Mouse (Mus musculus) right cerebral cortex, adult 18-20 months (tissue): ENCODE results near the gene Rhoh.

Experiments used
- DNase-seq: peaks from one replicate; pipeline ENCODE4 v3.0.0; 2022; ENCODE audit warnings: mixed read lengths

Rhoh gene

GRCm38 (mm10) chr5:65895764-65896163 lies 34.8 kb downstream of the Rhoh start:
- no peak for DNase-seq

GRCm38 (mm10) chr5:65897731-65898130 lies 36.7 kb downstream of the Rhoh start:
- DNase-seq: no peak

GRCm38 (mm10) chr5:65898683-65899082 lies 37.7 kb downstream of the Rhoh start:
- no peak for DNase-seq

GRCm38 (mm10) chr5:65900113-65900512 lies 39.1 kb downstream of the Rhoh start:
- no peak for DNase-seq

DNA sequence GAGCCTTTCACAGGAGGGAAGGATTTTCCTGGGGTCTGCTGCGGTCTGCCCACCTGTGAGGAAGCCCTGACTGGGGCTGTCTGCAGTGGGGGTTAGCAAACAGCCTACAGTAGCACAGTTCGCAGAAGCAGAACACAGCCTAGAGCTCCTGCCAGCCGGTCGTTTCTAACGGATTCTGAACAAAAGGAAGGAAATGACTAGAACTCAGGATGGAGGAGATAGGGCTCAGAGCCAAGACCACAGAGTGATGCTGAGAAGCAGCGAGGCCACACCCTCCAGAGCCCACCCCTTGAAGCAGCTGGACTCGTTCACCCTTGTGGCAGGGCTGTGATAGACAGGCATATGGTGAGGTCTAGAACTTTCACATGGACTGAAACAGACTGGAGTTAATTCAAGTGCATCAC lies 39.9 kb downstream of the Rhoh start:
- no peak for DNase-seq

DNA sequence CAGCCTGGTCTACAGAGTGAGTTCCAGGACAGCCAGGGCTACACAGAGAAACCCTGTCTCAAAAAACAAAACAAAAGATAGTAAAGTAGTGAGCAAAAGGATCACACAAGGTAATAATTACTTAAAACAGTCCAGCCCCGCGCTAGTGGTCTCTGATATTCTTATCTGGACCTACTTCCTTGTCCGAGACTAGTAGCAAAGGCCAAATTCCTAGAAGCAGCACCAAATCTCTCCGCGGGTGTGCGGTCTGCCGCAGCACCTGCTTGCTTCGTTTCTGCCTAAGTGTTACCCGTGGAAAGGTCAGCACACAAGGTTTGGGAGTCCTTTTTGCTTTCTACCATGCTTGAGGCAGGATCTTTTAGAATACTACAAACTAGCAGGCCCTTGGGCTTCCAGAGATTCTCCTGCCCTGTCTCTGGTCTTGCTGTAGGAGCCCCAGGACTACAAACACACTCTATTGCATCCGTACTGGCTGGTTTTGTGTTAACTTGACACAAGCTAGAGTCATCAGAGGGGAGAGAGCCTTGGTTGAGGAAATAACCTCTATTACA lies 40.9 kb downstream of the Rhoh start:
- DNase-seq: no peak

- DNase-seq: no peak
Observed at GRCm38 (mm10) chr5:65902811-65903210, 41.8 kb downstream of the Rhoh start.

DNA sequence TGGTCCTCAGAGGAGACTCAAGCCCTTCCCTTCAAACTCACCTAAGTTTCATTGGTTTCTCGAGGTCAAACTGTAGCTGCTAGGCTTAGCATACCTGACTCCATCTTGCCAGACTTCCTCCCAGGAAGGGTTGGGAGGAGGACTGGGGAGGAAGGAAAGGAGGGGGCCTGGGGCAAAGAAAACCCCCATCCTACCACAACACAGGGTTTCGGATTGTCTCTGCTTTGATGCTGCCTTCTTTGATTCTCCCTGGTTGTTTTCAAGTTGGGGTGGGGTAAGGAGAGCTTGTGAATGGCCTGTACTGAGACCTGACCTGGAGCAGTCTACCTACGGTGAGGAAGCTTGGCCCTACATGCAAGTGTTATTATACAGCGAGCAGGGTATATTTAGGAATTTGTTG lies 43.5 kb downstream of the Rhoh start:
- DNase-seq: no peak

DNA sequence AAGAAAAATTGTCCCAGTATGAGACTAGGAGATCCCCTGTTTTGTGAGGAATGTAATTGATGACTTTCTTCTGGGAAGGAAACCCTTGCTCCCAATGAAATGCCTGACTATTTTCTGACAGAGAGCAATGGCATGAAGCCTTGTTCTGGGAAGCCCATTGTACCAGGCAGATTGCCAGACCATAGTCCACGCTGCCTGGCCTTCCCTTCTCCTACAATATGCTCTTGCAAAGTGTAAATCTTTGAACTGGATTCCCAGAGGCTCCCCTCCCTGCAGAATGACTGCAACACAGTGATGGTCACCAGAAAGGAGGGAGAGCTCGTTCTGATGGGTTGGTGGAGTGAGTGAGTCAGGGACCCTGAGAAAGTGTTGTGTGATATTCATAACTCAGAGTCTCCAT lies 47.7 kb downstream of the Rhoh start:
- no peak for DNase-seq

GRCm38 (mm10) chr5:65909321-65909720 lies 48.3 kb downstream of the Rhoh start:
- peak; percentile 8 for DNase-seq

GRCm38 (mm10) chr5:65910398-65910797 lies 49.4 kb downstream of the Rhoh start:
- no peak for DNase-seq

- DNase-seq: no peak
Observed at GRCm38 (mm10) chr5:65911676-65912075, 50.7 kb downstream of the Rhoh start.

- no peak for DNase-seq
Observed at GRCm38 (mm10) chr5:65912201-65912600, 51.2 kb downstream of the Rhoh start.

DNA sequence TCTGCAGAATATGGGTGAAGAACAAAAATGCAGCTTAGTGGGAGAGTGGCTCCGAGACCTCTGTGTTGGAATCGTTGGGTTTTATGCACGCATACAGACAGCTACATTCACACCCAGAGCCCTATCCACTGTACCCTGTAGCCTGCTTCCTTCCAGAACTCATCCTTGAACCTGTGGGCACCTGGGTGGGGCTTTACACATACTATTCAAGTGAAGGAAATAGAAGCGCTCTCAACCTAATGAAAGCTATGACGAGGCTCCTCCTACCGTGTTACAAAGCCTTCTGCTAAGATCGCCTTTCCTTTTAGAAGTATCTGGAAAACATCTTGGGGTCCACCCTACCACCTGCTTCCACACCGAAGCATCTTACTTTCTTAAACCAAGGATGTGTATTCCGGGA lies 52.1 kb downstream of the Rhoh start:
- DNase-seq: no peak

DNA sequence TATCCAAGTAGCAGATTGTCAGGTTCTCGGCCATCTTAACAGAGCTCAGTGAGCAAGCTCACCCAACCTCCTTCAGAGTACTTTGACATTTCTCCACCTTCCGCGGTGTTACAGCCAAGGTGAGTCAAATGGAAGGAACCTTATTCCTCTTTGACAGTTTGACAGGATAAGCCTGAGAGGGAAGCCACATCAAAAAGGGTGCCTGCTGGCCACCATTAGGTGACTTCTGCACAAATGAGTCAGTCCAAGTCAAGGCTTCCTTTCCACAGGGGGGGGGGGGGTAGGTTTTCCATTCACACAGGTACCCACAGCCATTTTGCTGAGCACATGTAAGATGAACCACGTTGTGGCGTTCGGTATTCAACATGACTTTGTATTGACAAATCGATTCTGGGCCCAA lies 53.3 kb downstream of the Rhoh start:
- no peak for DNase-seq

DNA sequence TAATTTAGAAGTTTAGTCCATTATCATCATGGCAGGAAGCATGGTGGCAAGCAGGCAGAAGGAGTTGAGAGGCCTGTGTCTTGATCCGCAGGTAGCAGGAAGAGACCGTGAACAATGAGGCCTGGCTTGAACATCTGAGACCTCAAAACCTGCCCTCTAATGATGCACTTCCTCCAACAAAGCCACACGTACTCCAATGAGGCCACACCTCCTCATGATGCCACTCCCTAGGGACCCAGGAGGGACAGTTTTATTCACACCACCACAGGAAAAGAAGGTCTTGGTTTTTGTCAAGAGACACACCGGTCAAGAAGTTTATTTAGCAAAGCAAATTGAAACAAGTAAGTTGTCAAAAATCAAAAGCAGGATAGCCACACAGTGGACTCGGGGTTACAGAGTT lies 55.9 kb downstream of the Rhoh start:
- DNase-seq: no peak

DNA sequence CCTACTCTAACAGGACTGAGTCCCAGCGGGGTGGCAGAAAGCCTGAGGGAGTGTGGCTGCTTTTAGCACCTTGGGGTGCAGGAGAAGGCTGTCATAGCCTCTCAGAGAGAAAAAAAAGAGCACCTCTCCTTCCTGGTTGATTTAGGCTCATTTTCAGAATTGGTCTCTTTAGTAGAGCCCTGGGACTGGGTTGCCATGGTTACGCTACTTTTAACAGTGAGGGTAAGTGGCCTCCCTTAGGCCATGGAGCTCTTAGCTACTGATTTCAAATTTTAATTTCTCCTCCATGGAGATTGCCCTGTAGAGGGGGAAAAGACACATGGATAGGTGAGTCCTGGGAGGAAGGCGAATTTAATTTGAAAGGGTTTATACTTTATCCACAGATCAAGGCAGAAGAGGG lies 57.6 kb downstream of the Rhoh start:
- DNase-seq: no peak

DNA sequence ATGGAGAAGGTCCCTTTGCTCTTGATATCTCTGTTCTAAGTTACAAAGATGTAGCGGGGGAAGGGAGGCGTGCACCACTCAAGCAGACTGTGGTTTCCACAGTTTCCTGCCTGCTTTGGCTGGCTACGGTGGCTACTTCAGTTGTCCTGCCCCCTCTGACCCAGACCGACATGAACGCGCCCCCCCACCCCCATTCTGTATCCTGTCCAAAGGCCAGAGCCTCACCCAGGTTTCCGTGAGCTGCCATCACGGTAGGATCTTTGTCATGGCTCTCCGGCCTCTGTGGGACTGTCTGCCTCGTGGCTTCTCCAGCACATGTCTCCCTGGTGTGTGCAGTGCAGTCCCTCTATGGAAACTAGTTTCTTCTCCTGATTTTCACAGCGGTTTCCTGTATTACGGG lies 58.3 kb downstream of the Rhoh start:
- no peak for DNase-seq

- DNase-seq: no peak
Observed at GRCm38 (mm10) chr5:65919904-65920303, 58.9 kb downstream of the Rhoh start.

DNA sequence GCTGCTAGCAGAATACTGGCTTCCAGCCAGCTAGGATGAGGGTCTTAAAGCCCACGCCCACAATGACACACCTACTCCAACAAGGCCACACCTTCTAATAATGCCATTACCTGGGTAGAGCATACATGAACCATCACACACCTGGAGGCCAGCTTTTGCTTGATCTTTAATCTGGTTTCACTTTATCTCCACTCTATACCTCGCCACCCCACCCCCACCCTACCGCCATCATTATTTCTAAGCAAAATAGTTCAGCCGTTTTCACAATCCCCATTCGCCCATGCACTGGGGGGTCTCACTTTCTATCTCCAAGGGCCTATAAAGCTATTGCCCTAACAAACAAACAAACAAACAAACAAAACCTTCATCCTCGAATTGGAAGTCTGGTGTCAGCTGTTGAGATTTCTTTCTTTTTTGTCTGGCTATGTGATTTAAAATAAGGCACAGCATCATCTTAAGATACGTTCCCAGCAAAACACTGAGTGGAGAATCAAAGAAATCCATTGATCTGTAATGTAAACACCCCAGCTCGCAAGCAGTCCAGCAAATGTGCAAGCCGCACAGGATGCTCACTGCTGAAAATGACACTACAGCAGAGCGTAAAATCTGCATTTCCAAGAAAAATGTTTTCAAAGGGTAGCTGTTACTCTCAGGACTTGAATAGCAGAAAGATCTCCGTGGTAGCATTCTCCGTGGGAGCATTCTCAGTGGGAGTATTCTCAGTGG lies 59.9 kb downstream of the Rhoh start:
- DNase-seq: no peak

DNA sequence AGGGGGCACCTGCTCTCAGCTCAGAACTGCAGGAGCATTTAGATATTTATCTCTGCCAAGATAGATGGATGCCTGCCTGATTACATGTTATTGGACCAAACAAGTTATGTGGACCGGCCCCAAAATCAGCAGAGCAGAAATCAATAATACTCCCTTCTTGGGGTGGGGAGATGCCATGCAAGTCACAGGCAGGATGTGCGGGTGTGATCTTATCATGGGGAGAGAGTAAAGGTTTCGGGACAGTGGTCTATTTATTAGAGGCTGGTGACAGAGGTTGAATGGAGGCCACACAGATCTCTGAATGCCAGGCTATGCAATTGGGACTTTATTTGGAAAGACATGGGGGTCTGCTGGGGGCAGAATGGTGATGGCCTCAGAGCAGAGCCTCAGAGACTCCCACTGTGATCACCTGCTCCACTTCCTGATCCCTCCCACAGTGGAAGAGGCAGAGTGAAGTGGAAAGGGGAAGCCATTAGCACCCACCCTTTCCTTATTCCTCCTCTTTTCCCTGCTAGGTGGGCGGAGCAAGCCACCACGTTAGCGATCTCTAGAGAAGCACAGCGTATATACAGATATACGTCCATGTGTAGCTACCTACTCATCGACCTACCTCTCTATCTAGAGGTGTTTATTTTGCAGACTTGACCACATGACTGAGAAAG lies 60.6 kb downstream of the Rhoh start:
- DNase-seq: no peak

DNA sequence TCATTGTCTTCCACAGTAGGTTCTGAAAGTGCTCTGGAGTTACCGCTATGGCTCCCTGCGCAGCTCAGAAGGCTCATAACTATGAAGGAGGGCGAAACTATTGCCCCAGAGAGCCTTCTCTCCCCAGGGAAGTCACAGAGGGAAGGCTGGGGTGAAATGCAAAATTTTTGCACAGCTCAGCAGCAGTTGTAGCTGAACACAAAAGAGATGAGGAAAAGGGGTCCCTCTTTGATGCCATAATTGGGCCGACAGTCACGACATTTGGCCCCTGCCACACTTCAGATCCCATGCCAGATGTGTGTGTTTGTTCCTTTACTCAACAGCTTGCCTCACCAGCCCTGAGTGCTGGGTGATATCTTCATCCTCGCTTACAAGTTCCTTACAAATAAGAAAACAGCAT lies 65.7 kb downstream of the Rhoh start:
- no peak for DNase-seq

- no peak for DNase-seq
Observed at GRCm38 (mm10) chr5:65929162-65929561, 68.1 kb downstream of the Rhoh start.

DNA sequence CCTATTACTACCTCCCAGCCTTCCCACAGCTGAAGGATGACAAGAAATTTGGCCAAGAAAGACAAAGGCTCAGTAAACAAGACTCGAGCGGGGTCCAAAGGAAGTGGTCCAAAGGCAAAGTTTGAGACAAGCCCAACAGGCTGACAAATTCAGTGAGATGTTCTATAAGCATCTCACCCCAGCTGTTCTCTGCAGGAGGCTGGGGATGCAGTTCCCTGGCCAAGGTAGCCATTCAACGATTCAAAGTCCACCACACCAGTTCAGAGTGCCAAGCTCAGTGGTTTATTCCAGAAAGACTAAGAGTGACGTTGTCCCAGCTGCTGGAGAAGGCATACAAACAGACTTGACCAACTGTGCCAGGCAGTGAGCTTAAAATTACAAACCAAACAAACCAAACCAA lies 69.2 kb downstream of the Rhoh start:
- DNase-seq: no peak

GRCm38 (mm10) chr5:65933258-65933657 lies 72.2 kb downstream of the Rhoh start:
- DNase-seq: no peak
